20 mouse cellular contexts compared by ENCODE assay signal in genomic region chr7:112138168-112138508, GRCm38 (mm10). TPM values are rescaled to one million over a fixed set of nuclear protein-coding genes. Genes with fewer than 3 reads are reported as not detected.
DNase-seq lines count a peak whose midpoint lies in the region; ATAC-seq and TF ChIP-seq lines count a peak whose summit lies in the region.
"Had no signal": no experiment of that assay in that cellular context is flagged by ENCODE, and none has a peak within 500 bp of the region (broad histone marks: within the 10 kb centered on the region; RNA-seq: fewer than 3 reads in every experiment).

No protein-coding gene starts in this region.

- no peak for ATAC-seq in embryonic facial prominence, embryonic 13.5 days (ENCODE audit: insufficient number of reproducible peaks, insufficient read depth, low FRiP score, low TSS enrichment, low read depth)
- no peak for ATAC-seq in heart, postnatal 0 days (ENCODE audit: insufficient read depth, low read depth)
- ATAC-seq in stomach, postnatal 0 days (ENCODE audit: low FRiP score, low TSS enrichment) = peak; percentile 54
- ATAC-seq in erythroid progenitor cell, adult 5-6 weeks (replicated peaks; ENCODE audit: low FRiP score, poor library complexity, severe bottlenecking) = no peak
- ATAC-seq: CD4-positive, CD25-positive, alpha-beta regulatory T cell, adult 4 months; forebrain, embryonic 13.5 days; hindbrain, embryonic 16.5 days; liver, postnatal 0 days had no signal

- no peak overlapping the region for H3K9ac ChIP-seq in embryonic facial prominence, embryonic 13.5 days
- H3K9ac ChIP-seq in heart, postnatal 0 days (replicated peaks; ENCODE audit: low read depth, low read length) = no peak overlapping the region
- H3K9ac ChIP-seq in stomach, postnatal 0 days (ENCODE audit: low read length) = no peak overlapping the region
- H3K9ac ChIP-seq: forebrain, embryonic 13.5 days; limb, embryonic 15.5 days; liver, postnatal 0 days had no signal

- TF ChIP-seq CTCF in heart, postnatal 0 days (IDR thresholded peaks at IDR 0.05; ENCODE audit: low read depth) = no peak
- TF ChIP-seq CTCF in stomach, postnatal 0 days (IDR thresholded peaks at IDR 0.05; ENCODE audit: low read depth) = no peak

- WGBS in embryonic facial prominence, embryonic 13.5 days = 60% methylated on average over 7 of the region's 7 CpGs
- 85% methylated on average over 7 of the region's 7 CpGs for WGBS in embryonic facial prominence, embryonic 10.5 days
- WGBS in heart, postnatal 0 days = 71% methylated on average over 7 of the region's 7 CpGs
- 56% methylated on average over 7 of the region's 7 CpGs for WGBS in stomach, postnatal 0 days

- H3K4me3 ChIP-seq in embryonic facial prominence, embryonic 13.5 days = no peak overlapping the region
- no peak overlapping the region for H3K4me3 ChIP-seq in embryonic facial prominence, embryonic 10.5 days
- no peak overlapping the region for H3K4me3 ChIP-seq in heart, postnatal 0 days (ENCODE audit: low read depth, low read length)
- H3K4me3 ChIP-seq in stomach, postnatal 0 days (ENCODE audit: low read depth, low read length) = no peak overlapping the region
- H3K4me3 ChIP-seq: forebrain, embryonic 13.5 days; limb, embryonic 15.5 days had no signal

- DNase-seq in embryonic facial prominence, embryonic 10.5 days (ENCODE audit: low spot score) = no peak
- no peak for DNase-seq in heart, postnatal 0 days (ENCODE audit: low spot score)
- DNase-seq in heart, postnatal 4 days = no peak
- peak; percentile 42 for DNase-seq in urinary bladder, postnatal 14 days (ENCODE audit: low spot score)
- no peak for DNase-seq in urinary bladder, postnatal 36 days (ENCODE audit: low spot score in 2 of 2)
- DNase-seq in stomach, postnatal 0 days (ENCODE audit: low spot score) = no peak
- DNase-seq: cerebellum, adult 18-20 months; cerebellum, postnatal 25 days; embryo, embryonic 11 days; layer of hippocampus, postnatal 36 days; liver, postnatal 0 days; right cerebral cortex, postnatal 4 days; thymus, postnatal 4 days had no signal

- H3K27me3 ChIP-seq in embryonic facial prominence, embryonic 13.5 days = no peaks in the 10 kb centered on the region
- no peaks in the 10 kb centered on the region for H3K27me3 ChIP-seq in embryonic facial prominence, embryonic 10.5 days (replicated peaks; ENCODE audit: low read depth, poor library complexity, severe bottlenecking)
- H3K27me3 ChIP-seq in heart, postnatal 0 days (ENCODE audit: control insufficient read depth, insufficient read depth, low read length) = no peaks in the 10 kb centered on the region
- no peaks in the 10 kb centered on the region for H3K27me3 ChIP-seq in stomach, postnatal 0 days (ENCODE audit: control insufficient read depth, insufficient read depth, low read length)
- H3K27me3 ChIP-seq: forebrain, embryonic 13.5 days; limb, embryonic 15.5 days had no signal

- H3K27ac ChIP-seq in embryonic facial prominence, embryonic 13.5 days = peak overlapping the region; percentile 51; the same call in 1 of the 2 replicates
- H3K27ac ChIP-seq in embryonic facial prominence, embryonic 10.5 days (replicated peaks) = no peak overlapping the region
- peak overlapping the region; percentile 22; the same call in 1 of the 2 replicates for H3K27ac ChIP-seq in heart, postnatal 0 days (ENCODE audit: low read depth)
- peak overlapping the region; percentile 35 for H3K27ac ChIP-seq in stomach, postnatal 0 days (replicated peaks)
- H3K27ac ChIP-seq: forebrain, embryonic 13.5 days; kidney, postnatal 0 days; limb, embryonic 15.5 days had no signal

- H3K4me2 ChIP-seq in embryonic facial prominence, embryonic 13.5 days = no peak overlapping the region
- no peak overlapping the region for H3K4me2 ChIP-seq in heart, postnatal 0 days (ENCODE audit: low read depth, low read length)
- no peak overlapping the region for H3K4me2 ChIP-seq in stomach, postnatal 0 days (replicated peaks; ENCODE audit: low read depth)
- H3K4me2 ChIP-seq: forebrain, embryonic 13.5 days; limb, embryonic 15.5 days had no signal

- peaks cover 33% of the 10 kb centered on the region for H3K4me1 ChIP-seq in embryonic facial prominence, embryonic 13.5 days
- peaks cover 17% of the 10 kb centered on the region for H3K4me1 ChIP-seq in embryonic facial prominence, embryonic 10.5 days
- H3K4me1 ChIP-seq in heart, postnatal 0 days (ENCODE audit: control insufficient read depth, insufficient read depth) = peaks cover 15% of the 10 kb centered on the region; the same call in 1 of the 2 replicates
- H3K4me1 ChIP-seq in stomach, postnatal 0 days (replicated peaks; ENCODE audit: control insufficient read depth, insufficient read depth) = peaks cover 5% of the 10 kb centered on the region; the same call in 1 of the 2 replicates

- 0 out of 2 replicates have a peak, but pooled peaks cover 6% of the 10 kb centered on the region for H3K36me3 ChIP-seq in embryonic facial prominence, embryonic 13.5 days
- H3K36me3 ChIP-seq in embryonic facial prominence, embryonic 10.5 days (replicated peaks) = no peaks in the 10 kb centered on the region
- no peaks in the 10 kb centered on the region for H3K36me3 ChIP-seq in heart, postnatal 0 days (replicated peaks; ENCODE audit: control insufficient read depth, insufficient read depth, low read length)
- H3K36me3 ChIP-seq in stomach, postnatal 0 days (ENCODE audit: control insufficient read depth, insufficient read depth, low read length) = no peaks in the 10 kb centered on the region

- no peak; the same call in 1 of the 2 replicates for TF ChIP-seq EP300 in heart, postnatal 0 days (IDR thresholded peaks at IDR 0.05; ENCODE audit: low read depth)
- TF ChIP-seq EP300 in stomach, postnatal 0 days (optimal IDR thresholded peaks at IDR 0.05) = no peak

- no peaks in the 10 kb centered on the region for H3K9me3 ChIP-seq in embryonic facial prominence, embryonic 13.5 days
- H3K9me3 ChIP-seq in embryonic facial prominence, embryonic 10.5 days = no peaks in the 10 kb centered on the region
- H3K9me3 ChIP-seq in heart, postnatal 0 days (replicated peaks; ENCODE audit: control insufficient read depth, low read length) = no peaks in the 10 kb centered on the region
- H3K9me3 ChIP-seq in stomach, postnatal 0 days (ENCODE audit: control insufficient read depth, low read length) = no peaks in the 10 kb centered on the region
- H3K9me3 ChIP-seq: forebrain, embryonic 13.5 days; limb, embryonic 15.5 days had no signal

RNA-seq across cellular contexts. Expression of gene Dkk3, which starts 20.7 kb away (rescaled TPM):
- 43.9 and 67.9 TPM in 2 replicates for polyA plus RNA-seq in embryonic facial prominence, embryonic 13.5 days (2015; fragmentation: Nextera tagmentation; extraction: Ambion mirVana)
- 10.8 and 15.2 TPM in 2 replicates for polyA plus RNA-seq in embryonic facial prominence, embryonic 10.5 days (2016; fragmentation: Nextera tagmentation; extraction: Ambion mirVana)
- total RNA-seq in heart, postnatal 0 days (2014; rRNA removed; ENCODE audit: low replicate concordance) = 53.8 and 56.0 TPM in 2 replicates
- polyA plus RNA-seq in heart, postnatal 0 days (2015; fragmentation: Nextera tagmentation; extraction: Ambion mirVana) = 90.6 and 96.6 TPM in 2 replicates
- 10 to 100 TPM; 82.6 to 87.6 TPM for total RNA-seq in heart, postnatal 4 days (2021)
- polyA plus RNA-seq in stomach, postnatal 0 days (2015; fragmentation: Nextera tagmentation; extraction: Ambion mirVana) = 39.1 and 40.0 TPM in 2 replicates
- not detected in 2 replicates for total RNA-seq in erythroid progenitor cell, adult 5-6 weeks (2015; ENCODE audit: low replicate concordance)
- total RNA-seq in erythroid progenitor cell, adult 5-6 weeks (2017; ENCODE audit: low replicate concordance) = not detected in 2 replicates
